Mouse (Mus musculus) liver, postnatal 0 days (tissue): ENCODE results near the gene Pde6d.

Experiments
- CTCF ChIP-seq: sonication (generic); IDR thresholded peaks from 2 replicates; pipeline ENCODE4 v1.5.1; 2016; ENCODE audit warnings: antibody characterized with exemption, low read depth
- EP300 ChIP-seq: IDR thresholded peaks from 2 replicates; pipeline ENCODE4 v1.6.1; 2016; ENCODE audit warnings: antibody characterized with exemption, low read depth, mild to moderate bottlenecking

DNA sequence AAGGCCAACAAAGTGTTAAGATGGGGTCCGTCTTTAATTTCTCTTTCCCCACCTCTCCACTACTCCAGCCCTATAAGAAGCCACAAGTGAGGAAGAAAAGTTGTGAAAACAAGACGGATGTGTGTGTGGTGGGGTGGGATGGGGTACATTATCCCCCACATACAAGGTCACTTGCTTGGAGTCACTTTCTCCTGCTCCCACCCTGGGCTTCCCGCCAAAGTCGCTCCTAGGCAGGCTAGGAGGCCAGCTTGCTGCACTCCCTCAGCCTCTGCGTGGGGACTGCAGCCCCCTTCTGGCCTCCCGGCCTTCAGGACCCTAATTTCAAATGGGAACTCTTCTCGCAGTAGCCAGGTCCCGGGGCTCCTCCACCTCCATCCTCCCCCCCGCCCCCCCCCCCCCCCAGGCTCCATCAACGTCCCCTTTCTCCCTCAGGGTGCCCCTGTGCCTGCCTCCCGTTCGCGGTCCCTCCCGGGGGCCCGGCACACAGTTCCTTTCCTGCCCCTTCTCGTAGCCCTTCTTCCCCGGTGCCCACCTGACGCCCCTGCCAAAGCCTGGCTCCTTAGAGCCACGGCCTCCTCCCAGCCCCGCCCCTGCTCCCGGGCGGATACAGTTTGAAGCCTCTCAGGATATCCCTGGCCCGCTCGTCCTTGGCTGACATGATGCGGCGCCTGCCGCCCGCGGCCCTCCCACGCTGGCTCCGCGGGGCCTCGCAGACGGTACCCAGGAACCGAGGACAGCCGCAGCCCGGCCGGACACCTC, 558 bp downstream of the Pde6d start:
- TF ChIP-seq CTCF (no peak), EP300 (no peak)
